Mouse (Mus musculus) brain, embryonic 14.5 days (tissue): ENCODE results near the gene Naif1. TPM values are rescaled to one million over a fixed set of nuclear protein-coding genes. Genes with fewer than 3 reads are reported as not detected.

Experiments
- DNase-seq: peaks from one replicate; pipeline ENCODE4 v3.0.0-alpha.2; 2011; ENCODE audit warnings: low read depth
- CTCF ChIP-seq: fragments of 200-500 bp; IDR thresholded peaks from 2 replicates; pipeline ENCODE4 v1.5.1; 2012; ENCODE audit warnings: inconsistent platforms, mild to moderate bottlenecking, moderate library complexity, borderline replicate concordance; ENCODE audit not compliant: insufficient read depth, insufficient read length; ENCODE audit errors: extremely low read depth
- POLR2A ChIP-seq: fragments of 200-500 bp; IDR thresholded peaks from 2 replicates; pipeline ENCODE4 v1.6.1; 2012; ENCODE audit warnings: mild to moderate bottlenecking, inconsistent platforms, borderline replicate concordance; ENCODE audit not compliant: poor library complexity, insufficient read depth, insufficient read length, severe bottlenecking; ENCODE audit errors: extremely low read depth
- polyA plus RNA-seq: library from polyadenylated mRNA; depleted of rRNA; stranded (reverse); fragments of >200 nt; gene quantifications from 2 replicates; pipeline ENCODE4 v1.2.3, GENCODE M21; 2012; rRNA removed

Gene Naif1
- polyA plus RNA-seq, 1 experiment, result 4.8 TPM

DNA sequence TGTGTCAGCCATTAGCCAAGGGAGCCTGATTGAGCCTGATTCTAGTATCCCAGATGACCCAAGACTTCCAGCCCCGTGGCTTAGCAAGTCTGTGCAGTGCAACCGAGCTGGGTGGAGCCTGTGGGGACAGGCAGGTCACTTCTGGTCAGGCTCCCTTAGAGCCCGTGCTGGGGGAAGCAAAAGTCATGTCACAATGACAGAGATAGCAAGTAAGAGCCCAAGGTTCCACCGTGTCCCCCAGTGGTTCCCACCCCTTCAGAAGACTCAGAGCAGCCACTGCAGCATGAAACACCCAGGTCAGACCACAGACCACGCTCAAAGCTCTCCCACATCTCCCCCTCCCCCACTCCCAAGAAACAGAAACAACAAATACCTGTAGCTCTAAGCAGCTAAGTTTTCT is 45.9 kb downstream of the Naif1 start:
- TF ChIP-seq CTCF (no peak), POLR2A (no peak)
- DNase-seq, result no peak

DNA sequence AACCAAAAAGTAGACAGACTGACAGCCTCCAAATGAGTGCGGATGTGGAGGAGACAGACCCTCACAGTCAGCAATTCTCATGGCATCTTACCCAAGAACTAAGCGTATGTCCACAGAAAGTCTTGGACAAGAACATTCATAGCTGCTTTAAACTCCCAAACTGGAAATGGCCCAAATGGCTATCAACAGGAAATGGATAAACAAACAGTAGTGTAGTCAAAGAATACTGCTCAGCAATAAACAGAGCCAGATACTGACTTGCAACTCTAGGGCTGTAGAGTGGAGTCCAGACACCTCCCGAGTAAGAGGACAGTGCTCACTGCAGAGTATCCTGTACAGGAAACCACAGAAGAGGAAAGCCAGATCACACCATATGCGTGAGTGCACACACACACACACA is 49.1 kb downstream of the Naif1 start:
- no peak for DNase-seq
- no peak for TF ChIP-seq POLR2A
- no peak for TF ChIP-seq CTCF

DNA sequence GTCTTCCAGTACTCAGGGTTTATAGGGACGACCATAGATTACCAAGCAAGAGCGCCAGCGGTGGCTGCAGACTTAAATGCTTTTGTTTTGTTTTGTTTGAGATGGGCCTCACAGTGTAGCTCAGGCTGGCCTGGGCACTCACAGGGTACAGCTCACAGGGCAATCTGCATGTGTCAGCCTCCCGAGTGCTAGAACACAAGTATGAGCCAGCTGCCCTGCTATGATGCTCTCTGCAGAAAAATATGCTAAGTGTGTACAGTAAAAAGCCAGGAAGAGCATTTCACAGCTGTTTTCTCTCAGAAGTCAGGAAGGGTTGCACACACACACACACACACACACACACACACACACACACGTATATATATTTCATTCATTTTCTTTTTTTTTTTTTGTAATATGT is 50.2 kb downstream of the Naif1 start:
- TF ChIP-seq CTCF, result no peak
- no peak for TF ChIP-seq POLR2A

DNA sequence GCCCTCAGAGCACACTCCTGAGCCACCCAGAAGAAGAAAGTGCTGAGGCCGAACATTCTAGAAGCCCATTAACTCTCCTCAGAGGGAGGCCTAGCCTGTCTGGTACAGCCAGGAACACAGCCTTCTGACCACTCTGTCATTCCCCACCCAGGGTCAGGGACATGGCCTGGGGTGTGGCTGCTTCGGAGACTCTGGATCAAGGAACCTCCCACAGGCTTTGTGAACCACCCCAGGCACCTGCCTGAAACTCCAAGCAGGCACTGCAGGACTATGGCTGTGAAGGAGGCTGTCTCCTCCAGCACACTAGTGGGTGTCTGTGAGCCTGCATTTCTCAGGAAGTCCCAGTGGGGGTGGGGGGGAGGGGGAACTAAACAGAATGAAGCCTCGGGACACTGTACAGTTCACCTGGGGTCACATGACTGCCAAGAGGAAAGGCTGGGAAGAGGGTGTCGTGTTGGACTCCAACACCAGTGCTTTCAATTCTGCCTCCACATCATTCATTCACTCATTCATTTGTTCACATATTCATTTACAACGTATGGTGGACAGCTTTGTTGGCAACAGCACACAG is 51.6 kb downstream of the Naif1 start:
- no peak for DNase-seq
- no peak for TF ChIP-seq POLR2A
- TF ChIP-seq CTCF, result no peak

More for the DNA sequence above, 50.2 kb downstream of the Naif1 start:
- no peak for DNase-seq

DNA sequence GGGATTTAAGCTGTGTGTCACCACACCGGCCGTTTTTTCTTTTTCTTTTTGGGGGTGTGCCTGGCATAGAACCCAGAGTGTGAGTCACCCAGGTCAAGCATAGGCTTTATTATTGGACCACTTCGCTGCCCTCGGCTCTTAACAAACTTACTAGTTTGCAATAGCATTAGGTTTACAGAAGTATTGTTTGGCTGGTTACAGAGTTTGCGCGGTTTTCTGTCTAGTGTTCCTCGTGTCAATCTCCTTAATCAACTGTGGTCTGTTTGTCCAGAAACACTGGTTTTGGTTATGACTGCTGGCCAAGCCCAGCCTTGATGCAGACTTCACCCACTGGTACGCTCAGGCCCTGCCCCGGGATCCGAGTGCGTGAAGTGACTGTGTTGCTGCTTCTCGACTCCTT is 52.6 kb downstream of the Naif1 start:
- TF ChIP-seq POLR2A (no peak), CTCF (no peak)
- no peak for DNase-seq

DNA sequence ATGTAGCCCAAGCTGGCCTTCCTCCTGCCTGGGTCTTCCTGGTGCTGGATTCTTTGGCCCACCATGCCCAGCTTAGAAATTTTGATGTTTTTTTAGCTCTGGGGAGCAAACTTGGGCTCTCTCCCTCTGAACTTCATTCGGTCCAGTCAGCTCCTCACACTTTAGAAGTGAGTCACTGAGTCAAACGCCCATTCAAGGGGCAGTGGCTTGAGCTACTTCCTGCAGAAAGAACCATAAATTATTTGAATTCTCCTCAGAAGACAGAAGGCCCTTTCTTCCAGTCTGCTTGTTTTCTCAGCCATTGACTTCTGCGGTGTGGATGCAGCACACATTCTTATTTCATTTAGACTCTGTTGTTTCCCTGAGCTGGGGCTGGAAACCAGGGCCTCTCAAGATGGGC is 53.3 kb downstream of the Naif1 start:
- DNase-seq, result no peak
- TF ChIP-seq CTCF, result no peak
- no peak for TF ChIP-seq POLR2A

DNA sequence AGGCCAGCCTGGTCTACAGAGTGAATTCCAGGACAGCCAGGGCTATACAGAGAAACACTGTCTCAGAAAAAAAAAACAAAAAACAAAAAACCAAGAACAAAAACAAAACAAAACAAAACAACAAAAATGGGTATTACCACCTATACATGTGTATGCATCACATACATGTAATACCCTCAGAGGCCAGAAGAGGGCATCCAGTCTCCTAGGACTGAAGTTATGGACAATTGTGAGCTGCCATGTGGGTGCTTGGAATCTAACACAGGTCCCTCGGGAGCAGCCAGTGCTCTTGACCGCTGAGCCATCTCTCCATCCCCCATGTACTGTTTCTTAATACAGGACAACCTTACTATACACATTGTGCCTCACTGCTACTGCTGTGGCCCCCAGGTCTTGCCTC is 55.3 kb downstream of the Naif1 start:
- no peak for DNase-seq
- TF ChIP-seq CTCF (no peak), POLR2A (no peak)

Other genes starting within 250 kb of the Naif1 start
- 46.4 and 48.7 TPM in 2 replicates for gene Pomt1, start 213.9 kb upstream of the Naif1 start, polyA plus RNA-seq
- 70.7 and 82.4 TPM in 2 replicates for gene Uck1, start 190.3 kb upstream of the Naif1 start, polyA plus RNA-seq
- gene Golga2, start 163.1 kb upstream of the Naif1 start, polyA plus RNA-seq, result 42.9 and 54.6 TPM in 2 replicates
- 296 and 327 TPM in 2 replicates for gene Swi5, start 162.4 kb upstream of the Naif1 start, polyA plus RNA-seq
- 225 and 268 TPM in 2 replicates for gene Ciz1, start 98.1 kb upstream of the Naif1 start, polyA plus RNA-seq
- gene Dnm1, start 97.1 kb upstream of the Naif1 start, polyA plus RNA-seq, result 189 and 292 TPM in 2 replicates
- gene 1110008P14Rik, start 68.5 kb upstream of the Naif1 start, polyA plus RNA-seq, result 101 and 114 TPM in 2 replicates
- 0.40 and 0.77 TPM in 2 replicates for gene Lcn2, start 62.2 kb upstream of the Naif1 start, polyA plus RNA-seq
- gene Ptges2, start 54.6 kb upstream of the Naif1 start, polyA plus RNA-seq, result 48.9 and 51.3 TPM in 2 replicates
- 40.2 and 46.1 TPM in 2 replicates for gene Slc25a25, start 988 bp downstream of the Naif1 start, polyA plus RNA-seq
- gene Fam102a, start 84.9 kb downstream of the Naif1 start, polyA plus RNA-seq, result 7.7 and 12.9 TPM in 2 replicates
- gene Dpm2, start 120.4 kb downstream of the Naif1 start, polyA plus RNA-seq, result 155 and 212 TPM in 2 replicates
- 13.2 and 16.0 TPM in 2 replicates for gene Pip5kl1, start 124.3 kb downstream of the Naif1 start, polyA plus RNA-seq
- 0.26 and 0.33 TPM in 2 replicates for gene 9430097D07Rik, start 125.2 kb downstream of the Naif1 start, polyA plus RNA-seq
- gene St6galnac4, start 136.6 kb downstream of the Naif1 start, polyA plus RNA-seq, result 21.7 and 23.9 TPM in 2 replicates
- 16.2 and 22.6 TPM in 2 replicates for gene St6galnac6, start 149.3 kb downstream of the Naif1 start, polyA plus RNA-seq
- gene Ak1, start 171.3 kb downstream of the Naif1 start, polyA plus RNA-seq, result 31.0 and 41.5 TPM in 2 replicates
- 27.1 and 38.0 TPM in 2 replicates for gene Eng, start 196.1 kb downstream of the Naif1 start, polyA plus RNA-seq